Mouse (Mus musculus) splenic B cell, adult 2 months (primary cell): ENCODE measurements around the gene Fryl.

ENCODE experiments used
- DNase-seq: peaks from one replicate; pipeline ENCODE4 v3.0.0-alpha.2; 2011; ENCODE audit warnings: low read depth, low spot score
- H3K27me3 ChIP-seq: 2 replicates; pipeline ENCODE4 v1.6.1; 2012; ENCODE audit warnings: mild to moderate bottlenecking, low read length, moderate library complexity, mixed read lengths; ENCODE audit not compliant: control insufficient read depth, poor library complexity, insufficient read depth, severe bottlenecking
- H3K36me3 ChIP-seq: 2 replicates; pipeline ENCODE4 v1.6.1; 2012; ENCODE audit warnings: mild to moderate bottlenecking, low read length, moderate library complexity, mixed read lengths; ENCODE audit not compliant: control insufficient read depth, poor library complexity, insufficient read depth, severe bottlenecking

Gene Fryl

GRCm38 (mm10) chr5:73279190-73279589, 22.8 kb upstream of the Fryl start:
- Histone ChIP-seq H3K27me3 (no peaks in the 10 kb centered on the region), H3K36me3 (no peaks in the 10 kb centered on the region)
- DNase-seq, result no peak

GRCm38 (mm10) chr5:73274941-73275340, 18.5 kb upstream of the Fryl start:
- H3K27me3 ChIP-seq, result no peaks in the 10 kb centered on the region
- no peak for DNase-seq
- H3K36me3 ChIP-seq, result no peaks in the 10 kb centered on the region

- H3K27me3 ChIP-seq, result no peaks in the 10 kb centered on the region
- no peak for DNase-seq
- H3K36me3 ChIP-seq, result no peaks in the 10 kb centered on the region
Observed at GRCm38 (mm10) chr5:73273171-73273570, 16.8 kb upstream of the Fryl start.

- no peak for DNase-seq
- H3K27me3 ChIP-seq, result no peaks in the 10 kb centered on the region
- H3K36me3 ChIP-seq, result no peaks in the 10 kb centered on the region
Observed at GRCm38 (mm10) chr5:73270612-73271011, 14.2 kb upstream of the Fryl start.

- no peaks in the 10 kb centered on the region for H3K27me3 ChIP-seq
- no peak for DNase-seq
- no peaks in the 10 kb centered on the region for H3K36me3 ChIP-seq
Observed at GRCm38 (mm10) chr5:73268636-73269213, 12.3 kb upstream of the Fryl start.

- no peaks in the 10 kb centered on the region for H3K27me3 ChIP-seq
- H3K36me3 ChIP-seq, result no peaks in the 10 kb centered on the region
- DNase-seq, result peak; percentile 83
Observed at GRCm38 (mm10) chr5:73265460-73265859, 9.0 kb upstream of the Fryl start.

- no peaks in the 10 kb centered on the region for H3K27me3 ChIP-seq
- DNase-seq, result no peak
Observed at GRCm38 (mm10) chr5:73264122-73264521, 7.7 kb upstream of the Fryl start.

GRCm38 (mm10) chr5:73257723-73258122, 1.3 kb upstream of the Fryl start:
- Histone ChIP-seq H3K27me3 (no peaks in the 10 kb centered on the region), H3K36me3 (no peaks in the 10 kb centered on the region)
- no peak for DNase-seq

More at GRCm38 (mm10) chr5:73264122-73264521, 7.7 kb upstream of the Fryl start:
- H3K36me3 ChIP-seq, result no peaks in the 10 kb centered on the region

- Histone ChIP-seq H3K27me3 (no peaks in the 10 kb centered on the region), H3K36me3 (0 out of 2 replicates have a peak, but pooled peaks cover under 1% of the 10 kb centered on the region)
- peak; percentile 50 for DNase-seq
Observed at GRCm38 (mm10) chr5:73257096-73257495, 677 bp upstream of the Fryl start.

GRCm38 (mm10) chr5:73255321-73256251, 833 bp downstream of the Fryl start:
- Histone ChIP-seq H3K27me3 (no peaks in the 10 kb centered on the region), H3K36me3 (0 out of 2 replicates have a peak, but pooled peaks cover 3% of the 10 kb centered on the region)
- DNase-seq, result peak; percentile 47

- no peaks in the 10 kb centered on the region for H3K27me3 ChIP-seq
- H3K36me3 ChIP-seq, result 0 out of 2 replicates have a peak, but pooled peaks cover 3% of the 10 kb centered on the region
- DNase-seq, result peak; percentile 13
Observed at GRCm38 (mm10) chr5:73254660-73255059, 1.8 kb downstream of the Fryl start.

GRCm38 (mm10) chr5:73252739-73253138, 3.7 kb downstream of the Fryl start:
- no peak for DNase-seq
- H3K36me3 ChIP-seq, result 0 out of 2 replicates have a peak, but pooled peaks cover 5% of the 10 kb centered on the region
- H3K27me3 ChIP-seq, result no peaks in the 10 kb centered on the region

GRCm38 (mm10) chr5:73249341-73249740, 7.1 kb downstream of the Fryl start:
- Histone ChIP-seq H3K36me3 (0 out of 2 replicates have a peak, but pooled peaks cover 5% of the 10 kb centered on the region), H3K27me3 (no peaks in the 10 kb centered on the region)
- DNase-seq, result no peak

- Histone ChIP-seq H3K36me3 (0 out of 2 replicates have a peak, but pooled peaks cover 6% of the 10 kb centered on the region), H3K27me3 (no peaks in the 10 kb centered on the region)
- DNase-seq, result no peak
Observed at GRCm38 (mm10) chr5:73248211-73248610, 8.2 kb downstream of the Fryl start.

GRCm38 (mm10) chr5:73246414-73246813, 10.0 kb downstream of the Fryl start:
- H3K36me3 ChIP-seq, result 0 out of 2 replicates have a peak, but pooled peaks cover 4% of the 10 kb centered on the region
- no peaks in the 10 kb centered on the region for H3K27me3 ChIP-seq
- DNase-seq, result no peak
